Mouse (Mus musculus): ENCODE data around the gene Olfr283. TPM values are rescaled to one million over a fixed set of nuclear protein-coding genes. Genes with fewer than 3 reads are reported as not detected.

Gene Olfr283
- polyA plus RNA-seq, 1 experiment from 2014 or later = not detected

- H3K4me2 ChIP-seq (replicated peaks) = no peak overlapping the region
- no peaks in the 10 kb centered on the region for H3K9me3 ChIP-seq (replicated peaks)
- H3K9ac ChIP-seq = no peak overlapping the region
- no peaks in the 10 kb centered on the region for H3K27me3 ChIP-seq
- WGBS = 62% methylated on average over 1 of the region's 1 CpGs
- H3K4me1 ChIP-seq = no peaks in the 10 kb centered on the region
- H3K36me3 ChIP-seq = no peaks in the 10 kb centered on the region
- H3K4me3 ChIP-seq = no peak overlapping the region
- no peak overlapping the region for H3K27ac ChIP-seq
- ATAC-seq (ENCODE audit: low FRiP score) = no peak
Observed at GRCm38 (mm10) chr15:98397136-98397535, 16.4 kb upstream of the Olfr283 start.

- Histone ChIP-seq H3K9ac (no peak overlapping the region), H3K27me3 (no peaks in the 10 kb centered on the region), H3K4me2 (replicated peaks) (no peak overlapping the region), H3K9me3 (replicated peaks) (no peaks in the 10 kb centered on the region), H3K27ac (no peak overlapping the region), H3K4me1 (no peaks in the 10 kb centered on the region), H3K36me3 (no peaks in the 10 kb centered on the region), H3K4me3 (no peak overlapping the region)
- WGBS = 51% methylated on average over 2 of the region's 2 CpGs
- no peak for ATAC-seq (ENCODE audit: low FRiP score)
Observed at GRCm38 (mm10) chr15:98391903-98392187, 11.1 kb upstream of the Olfr283 start.

- Histone ChIP-seq H3K27me3 (no peaks in the 10 kb centered on the region), H3K4me3 (no peak overlapping the region), H3K9ac (no peak overlapping the region), H3K4me2 (replicated peaks) (no peak overlapping the region), H3K27ac (no peak overlapping the region), H3K36me3 (no peaks in the 10 kb centered on the region), H3K4me1 (no peaks in the 10 kb centered on the region), H3K9me3 (replicated peaks) (no peaks in the 10 kb centered on the region)
- WGBS = 78% methylated on average over 10 of the region's 10 CpGs
- ATAC-seq (ENCODE audit: low FRiP score) = no peak
Observed at GRCm38 (mm10) chr15:98391081-98391902, 10.5 kb upstream of the Olfr283 start.

GRCm38 (mm10) chr15:98389796-98390195 is 9.1 kb upstream of the Olfr283 start:
- Histone ChIP-seq H3K27me3 (no peaks in the 10 kb centered on the region), H3K4me3 (no peak overlapping the region), H3K9ac (no peak overlapping the region), H3K9me3 (replicated peaks) (no peaks in the 10 kb centered on the region), H3K4me1 (no peaks in the 10 kb centered on the region), H3K36me3 (no peaks in the 10 kb centered on the region), H3K27ac (no peak overlapping the region), H3K4me2 (replicated peaks) (no peak overlapping the region)
- whole genome bisulfite sequencing = 36% methylated on average over 7 of the region's 7 CpGs
- ATAC-seq (ENCODE audit: low FRiP score) = no peak

- no peak overlapping the region for H3K4me3 ChIP-seq
- H3K27ac ChIP-seq = no peak overlapping the region
- 81% methylated on average over 2 of the region's 2 CpGs for WGBS
- no peaks in the 10 kb centered on the region for H3K4me1 ChIP-seq
- ATAC-seq (ENCODE audit: low FRiP score) = no peak
- no peak overlapping the region for H3K4me2 ChIP-seq (replicated peaks)
- H3K36me3 ChIP-seq = no peaks in the 10 kb centered on the region
- H3K9ac ChIP-seq = no peak overlapping the region
- H3K9me3 ChIP-seq (replicated peaks) = no peaks in the 10 kb centered on the region
- H3K27me3 ChIP-seq = no peaks in the 10 kb centered on the region
Observed at GRCm38 (mm10) chr15:98387621-98388020, 6.9 kb upstream of the Olfr283 start.

GRCm38 (mm10) chr15:98378209-98378608 is 2.5 kb downstream of the Olfr283 start:
- Histone ChIP-seq H3K9ac (no peak overlapping the region), H3K4me2 (replicated peaks) (no peak overlapping the region), H3K27ac (no peak overlapping the region), H3K27me3 (no peaks in the 10 kb centered on the region), H3K4me3 (no peak overlapping the region), H3K9me3 (replicated peaks) (no peaks in the 10 kb centered on the region), H3K4me1 (no peaks in the 10 kb centered on the region), H3K36me3 (no peaks in the 10 kb centered on the region)
- 93% methylated on average over 13 of the region's 13 CpGs for WGBS
- no peak for ATAC-seq (ENCODE audit: low FRiP score)

- Histone ChIP-seq H3K4me2 (replicated peaks) (no peak within 1 kb of the TSS), H3K9me3 (replicated peaks) (no peaks in the 10 kb centered on the region)
Observed at GRCm38 (mm10) chr15:98340887-98341286, 39.9 kb downstream of the Olfr283 start, which contains the start of gene Olfr284. Gene Olfr284, minus strand, starts transcription at chr15:98340987.

More at GRCm38 (mm10) chr15:98340887-98341286, 39.9 kb downstream of the Olfr283 start, which contains the start of gene Olfr284:
- H3K9ac ChIP-seq = no peak within 1 kb of the TSS
- H3K27ac ChIP-seq = no peak within 1 kb of the TSS
- H3K27me3 ChIP-seq = no peaks in the 10 kb centered on the region
- 86% methylated on average over 8 of the region's 8 CpGs for WGBS
- ATAC-seq (ENCODE audit: low FRiP score) = no peak
- H3K36me3 ChIP-seq = no peaks in the 10 kb centered on the region
- H3K4me1 ChIP-seq = no peaks in the 10 kb centered on the region
- H3K4me3 ChIP-seq = no peak within 1 kb of the TSS

Other genes starting within 250 kb of the Olfr283 start
- gene Asb8, start 215.3 kb downstream of the Olfr283 start, polyA plus RNA-seq (2016; fragmentation: Nextera tagmentation; extraction: Ambion mirVana) = 45.1 and 49.3 TPM in 2 replicates
- 24.7 and 26.7 TPM in 2 replicates for gene Ccdc184, start 213.8 kb downstream of the Olfr283 start, polyA plus RNA-seq (2016; fragmentation: Nextera tagmentation; extraction: Ambion mirVana)
- gene Olfr288, start 185.4 kb downstream of the Olfr283 start, polyA plus RNA-seq (2016; fragmentation: Nextera tagmentation; extraction: Ambion mirVana) = not detected in 2 replicates
- not detected in 2 replicates for gene Gm44579, start 160.0 kb downstream of the Olfr283 start, polyA plus RNA-seq (2016; fragmentation: Nextera tagmentation; extraction: Ambion mirVana)
- gene Olfr287, start 159.9 kb downstream of the Olfr283 start, polyA plus RNA-seq (2016; fragmentation: Nextera tagmentation; extraction: Ambion mirVana) = not detected in 2 replicates
- gene Olfr286, start 146.5 kb downstream of the Olfr283 start, polyA plus RNA-seq (2016; fragmentation: Nextera tagmentation; extraction: Ambion mirVana) = not detected in 2 replicates
- not detected in 2 replicates for gene H1fnt, start 123.7 kb downstream of the Olfr283 start, polyA plus RNA-seq (2016; fragmentation: Nextera tagmentation; extraction: Ambion mirVana)
- gene Zfp641, start 84.8 kb downstream of the Olfr283 start, polyA plus RNA-seq (2016; fragmentation: Nextera tagmentation; extraction: Ambion mirVana) = 3.0 and 3.7 TPM in 2 replicates
- gene Olfr285, start 63.6 kb downstream of the Olfr283 start, polyA plus RNA-seq (2016; fragmentation: Nextera tagmentation; extraction: Ambion mirVana) = not detected in 2 replicates
- not detected in 2 replicates for gene Olfr284, start 40.0 kb downstream of the Olfr283 start, polyA plus RNA-seq (2016; fragmentation: Nextera tagmentation; extraction: Ambion mirVana)
- gene Olfr282, start 50.3 kb upstream of the Olfr283 start, polyA plus RNA-seq (2016; fragmentation: Nextera tagmentation; extraction: Ambion mirVana) = not detected in 2 replicates
- gene Olfr281, start 71.6 kb upstream of the Olfr283 start, polyA plus RNA-seq (2016; fragmentation: Nextera tagmentation; extraction: Ambion mirVana) = not detected in 2 replicates
- not detected in 2 replicates for gene OR5BS1P, start 89.0 kb upstream of the Olfr283 start, polyA plus RNA-seq (2016; fragmentation: Nextera tagmentation; extraction: Ambion mirVana)
- not detected in 2 replicates for gene Lalba, start 101.8 kb upstream of the Olfr283 start, polyA plus RNA-seq (2016; fragmentation: Nextera tagmentation; extraction: Ambion mirVana)
- gene Olfr279, start 111.5 kb upstream of the Olfr283 start, polyA plus RNA-seq (2016; fragmentation: Nextera tagmentation; extraction: Ambion mirVana) = not detected in 2 replicates
- gene Kansl2, start 153.3 kb upstream of the Olfr283 start, polyA plus RNA-seq (2016; fragmentation: Nextera tagmentation; extraction: Ambion mirVana) = 166 and 167 TPM in 2 replicates
- gene Ccnt1, start 190.0 kb upstream of the Olfr283 start, polyA plus RNA-seq (2016; fragmentation: Nextera tagmentation; extraction: Ambion mirVana) = 63.2 and 65.5 TPM in 2 replicates
- gene 4930415O20Rik, start 190.1 kb upstream of the Olfr283 start, polyA plus RNA-seq (2016; fragmentation: Nextera tagmentation; extraction: Ambion mirVana) = 0.43 and 0.46 TPM in 2 replicates
- gene Adcy6, start 229.1 kb upstream of the Olfr283 start, polyA plus RNA-seq (2016; fragmentation: Nextera tagmentation; extraction: Ambion mirVana) = 15.9 and 18.6 TPM in 2 replicates
- 110 and 113 TPM in 2 replicates for gene Cacnb3, start 249.9 kb upstream of the Olfr283 start, polyA plus RNA-seq (2016; fragmentation: Nextera tagmentation; extraction: Ambion mirVana)

Measured in hindbrain, embryonic 12.5 days (tissue).